Mouse (Mus musculus): ENCODE results near the gene Dpp6. TPM values are rescaled to one million over a fixed set of nuclear protein-coding genes. Genes with fewer than 3 reads are reported as not detected.

Gene Dpp6
- total RNA-seq, 2 experiments from 2014 or later = not detected

DNA sequence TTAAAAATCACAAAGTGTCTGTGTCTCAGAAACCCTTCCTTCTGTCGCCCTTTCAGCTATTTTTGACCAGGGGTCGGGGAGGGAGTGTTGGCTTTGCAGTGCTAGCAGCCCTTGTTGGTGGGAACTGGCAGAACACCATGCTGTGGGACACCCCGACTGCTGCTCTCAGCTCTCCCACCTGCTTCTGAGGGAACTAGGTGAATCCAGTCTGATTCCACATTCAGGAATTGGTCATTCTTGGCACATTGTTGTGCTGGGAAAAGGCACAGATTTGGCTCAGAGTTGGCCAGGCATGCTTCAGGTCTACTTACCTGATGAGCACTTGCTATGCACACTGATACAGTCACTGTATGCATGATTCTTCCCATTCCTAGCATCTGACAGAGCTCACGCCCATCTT is 454.3 kb downstream of the Dpp6 start:
- ATAC-seq (replicated peaks; ENCODE audit: poor library complexity) = no peak

- ATAC-seq (replicated peaks; ENCODE audit: poor library complexity) = 0 out of 2 replicates have a peak, but pooled peaks have one; percentile 14
Measured at GRCm38 (mm10) chr5:27274781-27275395, 457.9 kb downstream of the Dpp6 start.

DNA sequence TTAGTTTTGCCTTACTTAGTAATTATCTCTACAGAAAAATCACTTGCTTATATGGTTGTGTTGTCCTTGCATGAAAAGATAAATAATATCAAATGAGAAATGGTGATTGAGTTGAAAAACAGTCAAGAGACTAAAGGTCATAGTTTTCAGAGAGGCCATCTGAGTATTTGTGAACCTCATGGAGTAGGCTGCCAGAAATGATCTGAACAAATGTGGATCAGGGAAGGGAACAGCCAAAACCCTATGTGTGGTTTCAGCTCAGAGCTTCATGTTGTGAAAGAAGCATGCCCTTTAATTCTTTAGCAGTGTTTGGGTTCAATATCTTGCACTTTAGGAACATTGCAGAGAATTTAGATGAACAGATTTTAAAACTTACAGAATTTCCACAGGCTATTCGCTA is 458.9 kb downstream of the Dpp6 start:
- no peak for ATAC-seq (replicated peaks; ENCODE audit: poor library complexity)

- ATAC-seq (replicated peaks; ENCODE audit: poor library complexity) = no peak
Measured at GRCm38 (mm10) chr5:27278120-27278645, 461.2 kb downstream of the Dpp6 start.

GRCm38 (mm10) chr5:27286876-27287275 is 469.9 kb downstream of the Dpp6 start:
- ATAC-seq (replicated peaks; ENCODE audit: poor library complexity) = no peak

GRCm38 (mm10) chr5:27291378-27291777 is 474.4 kb downstream of the Dpp6 start:
- no peak for ATAC-seq (replicated peaks; ENCODE audit: poor library complexity)

GRCm38 (mm10) chr5:27292236-27292635 is 475.2 kb downstream of the Dpp6 start:
- no peak for ATAC-seq (replicated peaks; ENCODE audit: poor library complexity)

DNA sequence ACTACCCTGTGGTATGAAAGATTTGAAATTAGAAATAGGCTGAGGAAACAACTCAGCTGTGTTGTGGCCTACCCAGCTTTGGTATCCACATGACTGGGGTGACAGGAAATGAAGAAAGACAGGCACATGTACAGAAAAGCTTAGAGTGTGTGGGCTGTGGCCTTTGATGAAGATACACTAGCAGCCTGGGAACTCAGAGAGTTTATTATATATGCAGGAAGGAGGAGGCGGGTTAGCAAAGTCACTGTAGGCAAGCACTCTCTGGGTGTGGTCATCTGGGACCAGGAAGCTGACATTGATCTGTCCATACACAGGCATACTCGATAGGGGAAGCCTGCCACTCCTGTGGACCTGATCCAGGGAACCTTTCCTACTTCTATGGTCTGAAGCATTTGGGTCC is 487.1 kb downstream of the Dpp6 start:
- peak; percentile 34 for ATAC-seq (replicated peaks; ENCODE audit: poor library complexity)

GRCm38 (mm10) chr5:27306497-27307152 is 489.6 kb downstream of the Dpp6 start:
- ATAC-seq (replicated peaks; ENCODE audit: poor library complexity) = no peak

GRCm38 (mm10) chr5:27310217-27310616 is 493.2 kb downstream of the Dpp6 start:
- no peak for ATAC-seq (replicated peaks; ENCODE audit: poor library complexity)

- no peak for ATAC-seq (replicated peaks; ENCODE audit: poor library complexity)
Measured at GRCm38 (mm10) chr5:27316674-27317073, 499.7 kb downstream of the Dpp6 start.

DNA sequence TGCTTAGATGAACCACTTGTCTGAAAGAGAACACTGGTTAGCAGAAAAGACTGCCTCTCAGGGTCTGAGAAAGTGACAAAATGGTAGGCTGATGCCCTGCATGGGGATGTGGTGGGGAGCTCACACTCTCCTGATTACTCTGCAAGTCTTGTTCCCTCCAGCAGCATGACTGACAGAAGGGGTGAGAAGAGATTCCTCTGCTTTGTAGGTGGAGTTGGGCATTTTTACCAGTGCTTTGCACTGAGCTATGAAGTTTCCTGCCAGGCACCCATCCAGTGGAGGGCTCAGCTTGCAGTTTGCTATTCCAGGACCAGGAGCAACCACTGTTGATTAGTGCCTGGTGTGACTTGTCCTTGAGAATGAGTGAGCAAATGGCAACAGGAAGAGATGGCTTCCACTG is 500.3 kb downstream of the Dpp6 start:
- no peak for ATAC-seq (replicated peaks; ENCODE audit: poor library complexity)

DNA sequence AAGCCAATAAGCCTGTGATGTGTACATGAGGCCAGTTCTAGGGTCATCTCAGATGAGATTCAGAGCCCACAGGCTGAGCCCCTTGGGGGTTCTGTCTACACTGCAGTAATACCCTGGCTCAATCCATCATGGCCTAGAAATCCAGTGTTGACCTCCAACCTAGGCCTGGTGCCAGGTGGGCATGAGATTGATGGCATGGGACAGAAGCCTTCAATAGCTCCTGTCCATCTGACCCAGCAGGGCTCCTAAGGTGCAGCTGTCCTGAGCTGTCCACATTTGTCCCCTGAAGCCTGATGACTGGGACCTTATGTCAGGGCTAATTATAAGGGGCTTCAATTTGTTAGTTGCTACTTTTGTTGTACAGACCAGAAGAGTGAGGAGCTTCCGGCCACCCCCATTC is 500.8 kb downstream of the Dpp6 start:
- ATAC-seq (replicated peaks; ENCODE audit: poor library complexity) = no peak

DNA sequence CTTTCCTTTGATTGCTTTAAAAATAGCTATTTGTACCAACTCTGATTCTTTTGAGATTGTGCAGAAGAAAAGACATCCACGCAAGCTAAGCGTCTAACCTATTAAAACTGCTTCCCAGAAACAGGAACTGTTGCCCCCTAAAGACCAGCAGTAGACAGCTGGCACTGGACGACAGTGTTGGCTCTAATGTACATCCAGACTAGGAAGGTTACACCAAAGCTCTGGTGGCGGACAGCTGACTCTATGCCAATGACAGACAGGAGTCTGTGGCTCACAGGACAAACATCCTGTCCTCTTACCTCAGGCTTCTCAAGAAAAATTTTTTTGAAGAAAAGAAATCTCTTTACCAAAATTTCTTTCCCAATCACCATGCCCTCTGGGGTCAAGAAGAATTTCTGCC is 502.7 kb downstream of the Dpp6 start:
- no peak for ATAC-seq (replicated peaks; ENCODE audit: poor library complexity)

- no peak for ATAC-seq (replicated peaks; ENCODE audit: poor library complexity)
Measured at GRCm38 (mm10) chr5:27322895-27323792, 506.1 kb downstream of the Dpp6 start.

DNA sequence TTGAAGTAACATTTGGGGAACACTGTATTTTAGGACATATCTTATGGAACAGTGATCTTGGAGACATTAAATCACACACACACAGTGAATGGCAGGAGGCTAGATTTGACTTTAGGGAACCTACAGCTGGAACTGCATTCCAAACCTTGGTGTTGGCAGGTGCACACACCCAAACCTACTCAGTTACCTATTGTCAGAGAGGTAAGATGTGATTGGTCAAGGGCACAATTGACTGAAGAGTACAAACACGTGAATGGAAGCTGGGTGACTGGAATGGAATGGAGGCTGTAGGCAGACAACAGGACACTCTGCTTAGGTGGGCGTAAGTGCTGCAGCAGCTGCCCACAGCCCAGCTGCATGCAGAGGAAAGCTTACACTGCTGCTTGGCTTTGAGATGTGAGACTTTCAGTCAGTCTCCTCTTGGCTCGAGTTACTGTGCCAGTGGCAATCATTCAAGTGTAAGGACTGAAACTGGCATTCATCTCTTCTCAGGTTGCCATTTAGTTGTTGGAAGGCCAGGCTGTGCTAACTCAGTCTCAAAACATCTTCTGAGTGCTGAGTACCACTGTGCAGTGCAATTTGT is 507.4 kb downstream of the Dpp6 start:
- ATAC-seq (replicated peaks; ENCODE audit: poor library complexity) = no peak

DNA sequence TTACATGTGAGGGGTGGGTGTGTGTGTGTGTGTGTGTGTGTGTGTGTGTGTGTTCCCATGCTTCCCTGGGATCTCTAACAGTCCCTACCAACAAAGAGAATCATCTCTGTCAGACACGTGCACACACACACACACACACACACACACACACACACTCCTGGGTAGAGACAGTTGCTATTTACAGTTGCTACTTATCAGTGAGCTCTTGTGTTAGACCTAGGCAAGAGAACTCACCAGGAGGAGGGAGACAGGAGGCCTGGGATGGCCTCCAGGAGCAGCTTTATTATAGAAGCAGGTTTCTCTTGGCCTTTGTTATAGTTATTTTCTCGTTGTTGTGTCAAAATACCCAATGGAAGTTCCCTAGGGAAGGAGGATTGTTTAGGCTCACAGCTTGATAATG is 519.7 kb downstream of the Dpp6 start:
- ATAC-seq (replicated peaks; ENCODE audit: poor library complexity) = no peak

DNA sequence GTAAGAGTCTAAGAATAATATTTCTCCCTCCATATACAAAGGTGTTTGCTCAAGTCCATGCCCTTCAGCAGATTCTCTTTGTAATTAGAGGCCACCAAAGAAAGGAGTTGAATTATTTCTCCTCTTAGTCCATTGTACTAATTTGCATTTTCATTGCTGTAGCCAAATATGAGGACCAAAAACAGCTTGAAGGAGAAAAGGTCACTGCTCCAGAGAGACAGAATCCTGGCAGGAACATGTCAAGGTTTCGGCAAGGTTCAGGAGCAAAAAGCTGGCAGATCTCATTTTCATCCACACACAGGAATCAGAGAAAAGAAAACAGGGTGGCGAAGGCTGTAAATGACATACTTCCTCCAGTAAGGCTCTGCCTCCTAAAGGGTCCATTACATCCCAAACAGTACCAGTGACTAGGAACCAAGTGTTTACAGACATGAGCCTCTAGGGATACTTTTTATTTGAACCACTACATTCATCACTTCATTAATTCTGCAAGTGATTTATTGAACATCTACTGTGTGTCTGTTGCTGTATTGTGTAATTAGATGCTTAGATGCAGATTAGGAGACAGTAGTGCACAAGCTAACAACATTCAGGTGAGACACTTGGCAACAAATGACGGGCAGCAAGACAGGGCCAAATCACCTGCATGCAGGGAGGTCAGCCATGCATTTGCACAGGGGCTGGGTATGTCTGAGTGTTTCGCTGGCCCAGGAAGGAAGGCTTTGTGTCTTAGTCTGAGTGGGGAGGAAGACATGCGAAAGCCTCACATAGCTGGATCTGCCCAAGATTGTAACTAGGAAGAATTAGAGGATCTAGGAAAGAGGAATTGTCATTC is 522.4 kb downstream of the Dpp6 start:
- no peak for ATAC-seq (replicated peaks; ENCODE audit: poor library complexity)

DNA sequence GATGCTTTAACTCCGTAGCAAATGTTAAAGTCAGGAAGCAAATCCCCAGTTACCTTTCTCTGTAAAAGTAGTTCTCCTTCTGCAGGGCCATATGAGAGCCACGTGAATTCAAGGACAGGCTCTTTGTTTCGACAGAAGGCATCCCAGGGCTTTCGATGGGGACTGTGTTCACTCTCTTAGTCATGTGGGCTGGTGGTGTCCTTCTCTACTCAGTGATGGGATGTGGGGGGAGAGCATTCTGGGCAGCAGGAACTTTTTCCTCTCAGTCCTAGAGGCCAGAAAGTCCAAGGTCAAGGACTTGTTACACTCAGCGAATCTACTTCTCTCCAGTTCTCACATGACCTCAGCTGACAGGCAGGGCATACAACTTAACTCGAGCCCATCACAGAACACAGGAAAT is 525.3 kb downstream of the Dpp6 start:
- ATAC-seq (replicated peaks; ENCODE audit: poor library complexity) = no peak

GRCm38 (mm10) chr5:27343626-27344025 is 526.6 kb downstream of the Dpp6 start:
- ATAC-seq (replicated peaks; ENCODE audit: poor library complexity) = no peak
